In the genomic region with DNA sequence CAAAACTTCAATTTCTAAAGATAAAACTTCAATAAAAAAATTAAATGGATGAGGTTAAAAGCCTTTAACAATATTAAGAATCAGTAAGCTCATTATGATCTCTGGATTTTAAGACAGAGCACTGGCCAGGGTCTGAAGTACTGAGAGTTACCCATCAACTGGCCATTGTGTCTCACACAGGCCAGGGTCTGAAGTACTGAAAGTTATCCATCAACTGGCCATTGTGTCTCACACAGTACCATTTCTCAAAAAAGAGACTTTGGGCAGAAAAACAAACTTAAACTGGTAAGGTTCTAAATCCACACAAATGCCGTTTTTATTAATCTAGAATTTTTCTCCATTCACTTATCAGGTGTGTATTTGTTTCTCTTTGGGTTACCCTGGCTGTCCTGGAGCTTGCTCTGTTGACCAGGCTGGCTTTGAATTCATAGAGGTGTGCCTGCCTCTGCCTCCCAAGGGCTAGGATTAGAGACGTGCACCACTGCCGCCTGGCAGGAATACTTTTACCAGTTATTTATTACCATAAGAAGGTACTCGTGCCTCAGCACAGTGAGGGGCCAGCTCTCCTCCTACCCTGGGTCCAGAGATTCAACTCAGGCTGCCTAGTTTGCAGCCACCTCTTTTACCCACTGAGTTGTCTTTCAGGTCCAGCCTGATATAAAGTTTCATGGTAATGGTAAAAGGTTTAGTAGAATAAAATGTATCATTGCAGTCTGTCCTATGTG, we compare ENCODE assay signal across 18 mouse cellular contexts. TPM values are rescaled to one million over a fixed set of nuclear protein-coding genes. Genes with fewer than 3 reads are reported as not detected.
DNase-seq lines count a peak whose midpoint lies in the region.
"Had no signal": no experiment of that assay in that cellular context is flagged by ENCODE, and none has a peak within 500 bp of the region (broad histone marks: within the 10 kb centered on the region; RNA-seq: fewer than 3 reads in every experiment).

No protein-coding gene starts in this region.

- peak; percentile 13 for DNase-seq in kidney, adult 18-20 months
- DNase-seq in kidney, postnatal 10 days: no peak
- peak; percentile 82 for DNase-seq in kidney, adult 9 months
- no peak for DNase-seq in kidney, postnatal 4 days
- DNase-seq in kidney, postnatal 36 days: peak; percentile 42 to 48
- DNase-seq in left cerebral cortex, adult 18-20 months (ENCODE audit: low spot score in 2 of 2): no peak
- DNase-seq: adrenal gland, adult 2 months; adrenal gland, postnatal 14 days; cerebellum, adult 11 months; cerebellum, adult 2 months; cerebellum, adult 9-11 months; cerebellum, postnatal 25 days; forebrain, postnatal 0 days; gastrocnemius, adult 2 months; gastrocnemius, postnatal 14 days; heart, adult 18-20 months; heart, postnatal 14 days; heart, postnatal 4 days had no signal

RNA-seq across cellular contexts. Expression of a gene that starts 7.9 kb away (rescaled TPM):
- 10 to 100 TPM; 46.3 to 46.7 TPM for total RNA-seq in left cerebral cortex, adult 18-20 months (2021)

RNA-seq across cellular contexts. Expression of a gene that starts 8.0 kb away (rescaled TPM):
- 10 to 100 TPM; 21.4 to 21.9 TPM for total RNA-seq in left cerebral cortex, adult 18-20 months (2021)

Comparison
In these comparisons a context has a peak if more than half of its experiments do, and no peak if none do; other contexts are left out.
1. DNase-seq: peak in kidney, adult 18-20 months (single experiment), kidney, adult 9 months (single experiment) and kidney, postnatal 36 days (2 of 2); none in kidney, postnatal 10 days (single experiment), kidney, postnatal 4 days (0 of 2) and left cerebral cortex, adult 18-20 months (0 of 2).